Mouse (Mus musculus): ENCODE measurements around the gene Unc93b1.

DNA sequence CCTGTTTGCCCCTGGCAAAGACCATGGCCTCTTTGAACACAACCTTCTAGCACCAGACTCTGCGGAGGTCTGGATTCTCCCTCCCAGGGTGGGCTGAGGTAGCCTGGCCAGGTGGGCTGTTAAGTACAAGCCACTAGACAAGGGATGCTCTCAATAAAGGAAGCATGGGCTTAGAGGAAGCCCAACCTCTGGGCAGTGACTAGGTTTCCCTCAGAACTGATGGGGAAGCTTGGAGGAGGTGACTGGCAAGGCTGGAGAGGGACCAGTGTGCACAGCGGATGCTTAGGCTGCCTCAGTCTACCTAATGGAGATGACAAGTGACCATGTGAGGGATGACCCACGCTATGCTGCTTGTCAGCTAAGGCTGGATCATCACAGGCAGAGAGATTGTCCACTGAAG lies 57.0 kb downstream of the Unc93b1 start:
- no peak for TF ChIP-seq CTCF (IDR thresholded peaks at IDR 0.05; ENCODE audit: insufficient read depth, low read length)
- TF ChIP-seq POLR2A (IDR thresholded peaks at IDR 0.05; ENCODE audit: borderline replicate concordance, extremely low read depth, low read depth, low read length) = no peak
